Mouse (Mus musculus) CH12.LX (cell line): ENCODE data around the gene Pcid2. TPM values are rescaled to one million over a fixed set of nuclear protein-coding genes. Genes with fewer than 3 reads are reported as not detected.
A peak's percentile ranks its signal among the peaks of the same experiment; 100 is the strongest.
"Not testable (repeated sequence)": the region's sequence is repeated elsewhere in the genome, so short reads cannot be mapped to it uniquely, and the experiment has no call there.

ENCODE experiments used
- DNase-seq: peaks from one replicate; pipeline ENCODE4 v3.0.0-alpha.2; 2013; ENCODE audit errors: extremely low read depth
- H3K27ac ChIP-seq: 2 replicates; pipeline ENCODE4 v1.5.1; 2012; ENCODE audit warnings: low read depth, mild to moderate bottlenecking, control low read depth, moderate library complexity; ENCODE audit not compliant: insufficient read depth
- H3K27me3 ChIP-seq: replicated peaks from 2 replicates; pipeline ENCODE3; 2012; ENCODE audit warnings: inconsistent platforms
- H3K36me3 ChIP-seq, 2 experiments: replicated peaks in 1 of 2; 2 replicates each; pipeline versions ENCODE3 to v1.6.1; 2012; ENCODE audit warnings: inconsistent platforms in 1 of 2, low read length in 1 of 2, mild to moderate bottlenecking in 1 of 2, mixed read lengths in 1 of 2, moderate library complexity in 1 of 2; ENCODE audit not compliant: control insufficient read depth in 1 of 2, insufficient read depth in 1 of 2
- H3K4me1 ChIP-seq, 2 experiments: 2 replicates each; pipeline ENCODE4 v1.6.1; 2012; ENCODE audit warnings: inconsistent platforms in 1 of 2, moderate library complexity in 1 of 2; ENCODE audit not compliant: insufficient read depth in 2 of 2, control insufficient read depth in 1 of 2
- H3K4me2 ChIP-seq: 2 replicates; pipeline ENCODE4 v1.6.1; 2012; ENCODE audit warnings: low read depth, mild to moderate bottlenecking, control low read depth; ENCODE audit not compliant: poor library complexity, insufficient read depth, severe bottlenecking
- H3K4me3 ChIP-seq, 3 experiments: fragments of 150-350 bp in 1 of 3; sonication (generic) in 1 of 3; replicated peaks in 1 of 3; 2 replicates each; pipeline versions ENCODE3 to v1.5.1; 2011 to 2012; ENCODE audit warnings: low read depth in 2 of 3, low read length in 2 of 3, mild to moderate bottlenecking in 2 of 3, moderate library complexity in 2 of 3, control low read depth in 1 of 3, improper control_type of control experiment in 1 of 3, inconsistent platforms in 1 of 3, mixed read lengths in 1 of 3; ENCODE audit not compliant: poor library complexity in 1 of 3
- H3K79me2 ChIP-seq: replicated peaks from 2 replicates; pipeline ENCODE4 v1.6.1; 2012; ENCODE audit warnings: mild to moderate bottlenecking, moderate library complexity; ENCODE audit not compliant: control insufficient read depth, poor library complexity, insufficient read depth, severe bottlenecking; ENCODE audit errors: extremely low read depth
- H3K9ac ChIP-seq: 2 replicates; pipeline ENCODE4 v1.6.1; 2012; ENCODE audit warnings: low read depth, mild to moderate bottlenecking, control low read depth, moderate library complexity; ENCODE audit not compliant: insufficient read depth
- H3K9me3 ChIP-seq: replicated peaks from 2 replicates; pipeline ENCODE3; 2012; ENCODE audit warnings: low read length, inconsistent platforms, mixed read lengths
- CHD2 ChIP-seq: IDR thresholded peaks from 2 replicates; pipeline ENCODE4 v1.6.1; 2011; ENCODE audit warnings: low read length, improper control_type of control experiment
- CTCF ChIP-seq, 2 experiments: IDR thresholded peaks in 1 of 2; conservative IDR thresholded peaks in 1 of 2; 2 replicates each; pipeline ENCODE4 v1.5.1; 2011 to 2012; ENCODE audit warnings: low read depth in 2 of 2, low read length in 2 of 2, improper control_type of control experiment in 1 of 2, inconsistent platforms in 1 of 2, mild to moderate bottlenecking in 1 of 2, moderate library complexity in 1 of 2
- E2F4 ChIP-seq: IDR thresholded peaks from 2 replicates; pipeline ENCODE4 v1.6.1; 2011; ENCODE audit warnings: low read depth, low read length, improper control_type of control experiment; ENCODE audit not compliant: insufficient replicate concordance
- ELF1 ChIP-seq: IDR thresholded peaks from 2 replicates; pipeline ENCODE4 v1.6.1; 2014; ENCODE audit warnings: low read depth, mild to moderate bottlenecking, inconsistent platforms, low read length, improper control_type of control experiment
- EP300 ChIP-seq: IDR thresholded peaks from 2 replicates; pipeline ENCODE4 v1.6.1; 2011; ENCODE audit warnings: low read length, improper control_type of control experiment
- GABPA ChIP-seq: IDR thresholded peaks from 2 replicates; pipeline ENCODE4 v1.6.1; 2012; ENCODE audit warnings: low read depth, low read length, improper control_type of control experiment, inconsistent platforms; ENCODE audit not compliant: insufficient replicate concordance
- IRF4 ChIP-seq: IDR thresholded peaks from 2 replicates; pipeline ENCODE4 v1.6.1; 2014; ENCODE audit warnings: low read depth, mild to moderate bottlenecking, inconsistent platforms, low read length, improper control_type of control experiment
- JUND ChIP-seq: conservative IDR thresholded peaks from 2 replicates; pipeline ENCODE4 v1.6.1; 2011; ENCODE audit warnings: low read depth, low read length, improper control_type of control experiment
- MAFK ChIP-seq: IDR thresholded peaks from 2 replicates; pipeline ENCODE4 v1.6.1; 2011; ENCODE audit warnings: low read length, improper control_type of control experiment; ENCODE audit not compliant: insufficient replicate concordance
- MAX ChIP-seq: IDR thresholded peaks from 2 replicates; pipeline ENCODE4 v1.6.1; 2011; ENCODE audit warnings: low read length, improper control_type of control experiment
- NELFE ChIP-seq: IDR thresholded peaks from 2 replicates; pipeline ENCODE4 v1.6.1; 2011; ENCODE audit warnings: low read depth, low read length, improper control_type of control experiment
- NRF1 ChIP-seq: IDR thresholded peaks from 2 replicates; pipeline ENCODE4 v1.6.1; 2014; ENCODE audit warnings: low read depth, mild to moderate bottlenecking, inconsistent platforms, low read length, improper control_type of control experiment, moderate library complexity
- PAX5 ChIP-seq: IDR thresholded peaks from 2 replicates; pipeline ENCODE4 v1.6.1; 2012; ENCODE audit warnings: low read length, inconsistent platforms, mixed read lengths
- POLR2A ChIP-seq: IDR thresholded peaks from 2 replicates; pipeline ENCODE4 v1.6.1; 2011; ENCODE audit warnings: low read depth, mild to moderate bottlenecking, improper control_type of control experiment, low read length
- POLR2AphosphoS2 ChIP-seq: IDR thresholded peaks from 2 replicates; pipeline ENCODE4 v1.6.1; 2011; ENCODE audit warnings: low read depth, low read length, improper control_type of control experiment
- RAD21 ChIP-seq: IDR thresholded peaks from 2 replicates; pipeline ENCODE4 v1.6.1; 2011; ENCODE audit warnings: low read depth, mild to moderate bottlenecking, low read length, improper control_type of control experiment, moderate library complexity
- RCOR1 ChIP-seq: conservative IDR thresholded peaks from 2 replicates; pipeline ENCODE4 v1.6.1; 2012; ENCODE audit warnings: low read depth, mild to moderate bottlenecking, inconsistent platforms, low read length, improper control_type of control experiment
- SMC3 ChIP-seq: IDR thresholded peaks from 2 replicates; pipeline ENCODE4 v1.6.1; 2011; ENCODE audit warnings: low read depth, low read length, improper control_type of control experiment
- USF2 ChIP-seq: conservative IDR thresholded peaks from 2 replicates; pipeline ENCODE4 v1.6.1; 2011; ENCODE audit warnings: low read depth, low read length, improper control_type of control experiment
- ZKSCAN1 ChIP-seq: IDR thresholded peaks from 2 replicates; pipeline ENCODE4 v1.6.1; 2012; ENCODE audit warnings: low read depth, inconsistent platforms, low read length, improper control_type of control experiment, borderline replicate concordance
- ZNF384 ChIP-seq: IDR thresholded peaks from 2 replicates; pipeline ENCODE4 v1.6.1; 2012; ENCODE audit warnings: low read depth, low read length, improper control_type of control experiment, inconsistent platforms
- dilution Hi-C: fragments of 300-500 bp; cut with MboI; formaldehyde crosslinking; loops from 2 replicates; pipeline ENCODE4 v1.14.3; 2020; ENCODE audit warnings: low sequenced_read_pairs; ENCODE audit not compliant: extremely low pct_unique_long_range_greater_than_20kb, extremely low pct_ligation_motif_present
- in situ Hi-C: fragments of 300-500 bp; cut with MboI; formaldehyde crosslinking; loops from 3 replicates; pipeline ENCODE4 v1.14.3; 2019; ENCODE audit warnings: low sequenced_read_pairs, low pct_ligation_motif_present, low pct_unique_long_range_greater_than_20kb, mixed read lengths
- polyA plus RNA-seq: library from polyadenylated mRNA; unstranded; fragments of >175 nt; gene quantifications from 2 replicates; pipeline ENCODE4 v1.2.1, GENCODE M21; 2012; ENCODE audit warnings: low read depth; ENCODE audit not compliant: insufficient read length
- total RNA-seq, 2 experiments: library from RNA; depleted of rRNA; stranded (reverse); fragments of 300-350 nt in 1 of 2; fragments of >200 nt in 1 of 2; gene quantifications; 2 replicates each; pipeline ENCODE4 v1.2.3; 2012 to 2014

Gene Pcid2
- total and polyA plus RNA-seq, 3 experiments: 21.6 to 32.5 (median 23.1) TPM

DNA sequence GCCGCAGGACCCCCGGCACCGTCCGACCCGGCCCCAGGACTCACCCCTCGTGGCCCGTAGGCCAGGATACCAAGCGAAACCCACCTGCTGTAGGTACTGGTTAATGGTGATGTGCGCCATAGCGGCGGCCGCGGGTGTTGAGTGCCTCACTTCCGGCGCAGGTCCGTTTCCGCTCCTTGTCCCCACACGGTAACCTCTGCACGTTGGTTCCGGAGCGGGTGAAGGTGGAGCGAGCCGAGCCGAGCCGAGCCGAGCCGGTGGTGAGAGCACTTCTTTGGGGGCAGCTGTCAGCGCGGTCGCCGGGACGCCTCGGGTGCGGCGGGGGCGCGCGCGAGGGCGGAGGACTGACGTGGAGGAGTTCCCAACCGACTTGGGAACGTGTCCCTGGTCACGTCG, 570 bp downstream of the Pcid2 start (continued):
- TF ChIP-seq PAX5: no peak
- no peak for TF ChIP-seq SMC3
- TF ChIP-seq CTCF (conservative IDR thresholded peaks at IDR 0.05 in 1 of 2, IDR thresholded peaks at IDR 0.05 in 1 of 2; ENCODE audit: low read depth in 2 of 2, low read length in 2 of 2): peak in 1 of 2 experiments; percentile 5; a peak in 1 of 4 replicates
- no peak; the same call in 1 of the 2 replicates for TF ChIP-seq MAX
- peak; percentile 77 for TF ChIP-seq POLR2A
- TF ChIP-seq CHD2: peak; percentile 75
- TF ChIP-seq NRF1: peak; percentile 49; the same call in 1 of the 2 replicates
- no peak for TF ChIP-seq E2F4
- no peak for TF ChIP-seq MAFK
- TF ChIP-seq NELFE: peak; percentile 78
- TF ChIP-seq, all 38 proteins: peak for 20

DNA sequence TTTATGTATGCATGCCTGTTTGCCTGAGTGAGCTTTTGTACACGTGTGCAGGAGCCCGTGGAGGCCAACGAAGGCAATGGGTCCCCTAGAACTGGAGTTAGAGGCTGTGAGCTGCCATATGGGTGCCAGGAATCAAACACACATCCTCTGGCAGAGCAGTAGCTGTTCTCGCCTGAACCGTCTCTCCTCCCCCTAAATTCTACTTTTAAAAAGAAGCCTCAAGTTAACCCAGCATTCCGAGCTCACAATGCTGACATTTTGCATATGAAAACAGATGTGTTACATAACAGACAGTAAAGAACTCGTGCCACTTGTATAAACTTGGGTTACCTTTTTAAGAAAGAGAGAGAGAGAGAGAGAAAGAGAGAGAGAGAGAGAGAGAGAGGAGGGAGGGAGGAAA, 27.7 kb downstream of the Pcid2 start:
- Histone ChIP-seq H3K4me1 (no peaks in the 10 kb centered on the region), H3K9ac (no peak overlapping the region), H3K36me3 (peaks cover 80 to 98% of the 10 kb centered on the region in 2 experiments), H3K27ac (no peak overlapping the region), H3K4me3 (no peak overlapping the region), H3K4me2 (no peak overlapping the region), H3K79me2 (no peaks in the 10 kb centered on the region), H3K9me3 (no peaks in the 10 kb centered on the region), H3K27me3 (no peaks in the 10 kb centered on the region)
- no peak for DNase-seq
- TF ChIP-seq GABPA (no peak), SMC3 (no peak), CTCF (conservative IDR thresholded peaks at IDR 0.05 in 1 of 2, IDR thresholded peaks at IDR 0.05 in 1 of 2; ENCODE audit: low read depth in 2 of 2, low read length in 2 of 2) (no peak), ELF1 (no peak), NRF1 (no peak), CHD2 (no peak), IRF4 (no peak), ZNF384 (no peak), ZKSCAN1 (no peak), POLR2AphosphoS2 (no peak), RAD21 (no peak), E2F4 (no peak), USF2 (no peak), EP300 (no peak), MAX (no peak), RCOR1 (no peak), JUND (no peak)
- in situ Hi-C loops (no loop called here), dilution Hi-C loops (no loop called here)

DNA sequence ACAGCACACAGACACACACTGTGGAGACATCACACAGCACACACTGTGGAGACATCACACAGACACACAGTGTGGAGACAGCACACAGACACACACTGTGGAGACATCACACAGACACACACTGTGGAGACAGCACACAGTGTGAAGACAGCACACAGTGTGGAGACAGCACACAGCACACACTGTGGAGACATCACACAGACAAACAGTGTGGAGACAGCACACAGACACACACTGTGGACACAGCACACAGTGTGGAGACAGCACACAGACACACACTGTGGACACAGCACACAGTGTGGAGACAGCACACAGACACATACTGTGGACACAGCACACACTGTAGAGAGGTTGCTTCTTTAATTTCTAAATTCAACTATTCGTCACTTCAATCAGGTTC, 29.7 kb downstream of the Pcid2 start:
- not testable (repeated sequence) for H3K27me3 ChIP-seq, H3K4me3 ChIP-seq
- H3K36me3 ChIP-seq: peaks cover 64 to 92% of the 10 kb centered on the region in 2 experiments

More for the DNA sequence above, 29.7 kb downstream of the Pcid2 start:
- H3K79me2 ChIP-seq, dilution Hi-C loops, in situ Hi-C loops, H3K9me3 ChIP-seq, H3K4me2 ChIP-seq, H3K4me1 ChIP-seq, DNase-seq, H3K9ac ChIP-seq, H3K27ac ChIP-seq: not testable (repeated sequence)
